Mouse (Mus musculus): ENCODE measurements around the gene Zbtb5. TPM values are rescaled to one million over a fixed set of nuclear protein-coding genes. Genes with fewer than 3 reads are reported as not detected.

Gene Zbtb5
- total and polyA plus RNA-seq, 3 experiments = 9.1 to 10.2 TPM; not detected in 1

DNA sequence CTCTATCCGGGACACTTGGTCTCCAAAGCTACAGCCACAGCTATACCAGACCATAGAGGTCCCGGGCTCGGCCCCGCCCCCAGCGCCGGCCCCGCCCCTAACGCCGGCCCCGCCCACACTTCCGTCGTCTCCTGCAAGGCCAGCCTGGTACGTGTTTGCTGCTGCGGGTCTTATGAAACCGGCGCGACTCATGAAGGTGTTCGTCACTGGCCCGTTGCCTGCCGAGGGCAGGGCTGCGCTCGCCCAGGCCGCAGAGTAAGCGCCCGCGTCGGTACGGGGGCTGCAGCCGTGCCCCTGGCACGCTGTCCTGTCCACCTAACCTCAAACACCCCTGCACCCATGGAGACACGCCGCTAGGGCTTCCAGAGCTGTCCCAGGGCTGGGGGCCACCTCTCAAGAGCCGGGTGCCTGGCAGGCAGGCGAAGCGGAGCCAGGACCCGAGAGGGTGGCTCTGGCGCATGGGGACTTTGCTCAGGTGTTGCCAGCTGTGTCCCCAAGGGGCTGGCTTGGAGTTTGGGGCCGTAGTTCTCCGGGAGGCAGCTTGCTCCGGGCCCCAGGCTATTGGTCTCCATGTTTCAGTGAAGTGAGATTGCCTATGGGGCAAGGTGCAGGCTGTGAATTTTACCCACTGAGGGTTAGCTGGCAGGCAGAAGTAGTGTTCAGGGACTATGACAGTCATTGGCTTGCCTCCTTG, 30.8 kb downstream of the Zbtb5 start, which contains the start of gene Grhpr (continued):
- TF ChIP-seq POLR2AphosphoS5 (IDR thresholded peaks at IDR 0.05; ENCODE audit: borderline replicate concordance, low read depth, low read length) (no peak), RAD21 (IDR thresholded peaks at IDR 0.05; ENCODE audit: low read depth, low read length) (no peak), ZC3H11A (IDR thresholded peaks at IDR 0.05; ENCODE audit: low read depth, low read length) (no peak)

DNA sequence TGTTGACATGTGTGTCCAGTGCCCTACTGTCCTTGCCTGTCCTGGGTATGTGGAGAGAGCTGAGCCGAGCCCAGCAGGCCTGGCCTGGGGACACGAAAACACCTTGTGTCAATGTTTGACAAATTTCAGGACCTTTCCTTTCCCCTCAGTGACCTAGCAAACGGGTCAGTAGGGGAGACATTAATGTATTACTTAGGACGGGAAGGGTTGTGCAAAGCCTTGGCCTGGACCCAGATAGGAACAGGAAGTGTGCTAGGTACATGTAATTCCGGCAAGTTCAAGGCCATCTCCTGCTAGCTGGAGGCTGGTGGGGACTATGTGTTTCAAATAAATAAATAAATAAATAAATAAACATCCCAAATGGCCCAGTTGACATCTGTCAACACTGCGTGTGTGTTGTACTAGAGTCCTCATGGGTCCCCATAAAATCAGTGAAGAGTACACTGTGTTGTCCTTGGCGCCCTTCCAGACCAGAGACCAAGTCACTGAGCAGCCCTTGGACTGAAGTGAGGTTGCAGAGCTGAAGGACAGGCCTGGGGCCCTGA, 32.3 kb downstream of the Zbtb5 start:
- no peaks in the 10 kb centered on the region for H3K27me3 ChIP-seq (ENCODE audit: control insufficient read depth in 1 of 2, insufficient read depth in 2 of 2, low read length in 2 of 2)
- no peak overlapping the region for H3K4me3 ChIP-seq (ENCODE audit: control insufficient read depth in 1 of 2, insufficient read depth in 1 of 2, low read depth in 2 of 2, low read length in 2 of 2)
- no peak overlapping the region for H3K27ac ChIP-seq (ENCODE audit: control insufficient read depth, low read depth, low read length)
- no peaks in the 10 kb centered on the region for H3K9me3 ChIP-seq (replicated peaks; ENCODE audit: insufficient read depth, low read length)
- no peak for TF ChIP-seq NRF1 (IDR thresholded peaks at IDR 0.05; ENCODE audit: insufficient read depth, low read depth, low read length, poor library complexity, severe bottlenecking)
- TF ChIP-seq MAZ (IDR thresholded peaks at IDR 0.05; ENCODE audit: low read depth, low read length) = no peak
- no peak for TF ChIP-seq RCOR1 (IDR thresholded peaks at IDR 0.05; ENCODE audit: low read depth, low read length)
- no peak for TF ChIP-seq MYB (IDR thresholded peaks at IDR 0.05; ENCODE audit: low read depth, low read length)
- no peak for TF ChIP-seq NELFE (IDR thresholded peaks at IDR 0.05; ENCODE audit: low read depth, low read length)
- no peak for TF ChIP-seq BHLHE40 (IDR thresholded peaks at IDR 0.05; ENCODE audit: borderline replicate concordance, low read depth, low read length)
- no peak for TF ChIP-seq E2F4 (IDR thresholded peaks at IDR 0.05; ENCODE audit: borderline replicate concordance, low read depth, low read length)
- TF ChIP-seq EP300 (IDR thresholded peaks at IDR 0.05; ENCODE audit: low read depth in 1 of 2, low read length in 2 of 2) = no peak
- TF ChIP-seq POLR2AphosphoS2 (IDR thresholded peaks at IDR 0.05; ENCODE audit: low read length) = no peak
- no peak for TF ChIP-seq GATA1 (IDR thresholded peaks at IDR 0.05; ENCODE audit: low read depth, low read length)
- TF ChIP-seq MAFK (IDR thresholded peaks at IDR 0.05; ENCODE audit: borderline replicate concordance, low read depth, low read length) = no peak
- no peak for TF ChIP-seq TBP (IDR thresholded peaks at IDR 0.05; ENCODE audit: low read depth, low read length)
- no peak for TF ChIP-seq MXI1 (IDR thresholded peaks at IDR 0.05; ENCODE audit: low read depth, low read length)
- TF ChIP-seq SMC3 (IDR thresholded peaks at IDR 0.05; ENCODE audit: low read depth, low read length) = no peak
- H3K9ac ChIP-seq (ENCODE audit: control insufficient read depth, low read depth, low read length, poor library complexity, severe bottlenecking) = no peak overlapping the region
- H3K79me2 ChIP-seq (ENCODE audit: control insufficient read depth, insufficient read depth, low read length, poor library complexity) = peaks cover 5% of the 10 kb centered on the region
- peaks cover 0 to 24% of the 10 kb centered on the region in 2 experiments; a peak in 3 of 4 replicates for H3K4me1 ChIP-seq (ENCODE audit: control insufficient read depth in 1 of 2, insufficient read depth in 2 of 2, low read length in 2 of 2)
- DNase-seq (ENCODE audit: low read depth, low spot score) = no peak
- peaks cover 0 to 17% of the 10 kb centered on the region in 2 experiments; a peak in 2 of 4 replicates for H3K36me3 ChIP-seq (ENCODE audit: control insufficient read depth in 1 of 2, insufficient read depth in 2 of 2, low read length in 2 of 2)

DNA sequence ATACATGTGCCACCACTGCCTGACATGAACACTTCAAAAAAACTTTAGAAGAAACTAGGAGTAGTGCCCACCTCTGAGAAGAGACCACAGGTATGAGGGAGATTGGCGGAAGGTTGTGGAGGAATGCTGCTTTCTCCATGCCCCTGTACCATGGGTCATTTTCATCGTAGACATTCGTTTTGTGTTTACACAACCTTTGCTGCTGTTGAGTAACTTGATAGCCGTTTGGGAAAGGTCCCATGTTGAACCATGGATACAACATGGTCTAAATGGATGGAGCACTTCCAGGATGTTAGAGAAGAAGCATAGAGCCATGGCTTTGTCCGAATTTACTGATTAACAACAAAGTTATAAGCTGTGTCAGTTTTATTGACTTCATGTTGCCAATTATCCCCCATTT, 34.0 kb downstream of the Zbtb5 start:
- no peaks in the 10 kb centered on the region for H3K9me3 ChIP-seq (replicated peaks; ENCODE audit: insufficient read depth, low read length)
- H3K79me2 ChIP-seq (ENCODE audit: control insufficient read depth, insufficient read depth, low read length, poor library complexity) = peaks cover 5% of the 10 kb centered on the region
- H3K9ac ChIP-seq (ENCODE audit: control insufficient read depth, low read depth, low read length, poor library complexity, severe bottlenecking) = no peak overlapping the region
- H3K27ac ChIP-seq (ENCODE audit: control insufficient read depth, low read depth, low read length) = no peak overlapping the region
- peaks cover 0 to 23% of the 10 kb centered on the region in 2 experiments; a peak in 3 of 4 replicates for H3K4me1 ChIP-seq (ENCODE audit: control insufficient read depth in 1 of 2, insufficient read depth in 2 of 2, low read length in 2 of 2)
- TF ChIP-seq MXI1 (IDR thresholded peaks at IDR 0.05; ENCODE audit: low read depth, low read length) = no peak
- no peak for TF ChIP-seq MYC (IDR thresholded peaks at IDR 0.05; ENCODE audit: low read depth, low read length)
- TF ChIP-seq BHLHE40 (IDR thresholded peaks at IDR 0.05; ENCODE audit: borderline replicate concordance, low read depth, low read length) = no peak
- TF ChIP-seq MAX (IDR thresholded peaks at IDR 0.05; ENCODE audit: low read length) = no peak
- no peak for TF ChIP-seq TAL1 (IDR thresholded peaks at IDR 0.05; ENCODE audit: low read length)
- no peak for TF ChIP-seq ZC3H11A (IDR thresholded peaks at IDR 0.05; ENCODE audit: low read depth, low read length)
- no peak for TF ChIP-seq RCOR1 (IDR thresholded peaks at IDR 0.05; ENCODE audit: low read depth, low read length)
- no peak for DNase-seq (ENCODE audit: low read depth, low spot score)
- peaks cover 0 to 16% of the 10 kb centered on the region in 2 experiments; a peak in 2 of 4 replicates for H3K36me3 ChIP-seq (ENCODE audit: control insufficient read depth in 1 of 2, insufficient read depth in 2 of 2, low read length in 2 of 2)
- H3K4me3 ChIP-seq (ENCODE audit: control insufficient read depth in 1 of 2, insufficient read depth in 1 of 2, low read depth in 2 of 2, low read length in 2 of 2) = no peak overlapping the region
- H3K27me3 ChIP-seq (ENCODE audit: control insufficient read depth in 1 of 2, insufficient read depth in 2 of 2, low read length in 2 of 2) = no peaks in the 10 kb centered on the region
